Mouse (Mus musculus): ENCODE data around the gene Exosc7. TPM values are rescaled to one million over a fixed set of nuclear protein-coding genes. Genes with fewer than 3 reads are reported as not detected.

Exosc7 gene
- polyA plus RNA-seq, 1 experiment from 2014 or later, result 70.3 TPM

GRCm38 (mm10) chr9:123109188-123109587 lies 3.8 kb upstream of the Exosc7 start:
- peaks cover 18% of the 10 kb centered on the region for H3K36me3 ChIP-seq (replicated peaks)
- 0 out of 2 replicates have a peak overlapping the region, but pooled peaks have one; percentile 2 for H3K27ac ChIP-seq (replicated peaks)
- WGBS (ENCODE audit: insufficient replicate concordance), result 72% methylated on average over 7 of the region's 7 CpGs
- no peak overlapping the region for H3K4me3 ChIP-seq (replicated peaks)
- H3K9ac ChIP-seq, result no peak overlapping the region
- ATAC-seq (ENCODE audit: insufficient read depth), result no peak
- peaks cover 42% of the 10 kb centered on the region for H3K4me1 ChIP-seq (replicated peaks)
- H3K4me2 ChIP-seq, result no peak overlapping the region
- no peaks in the 10 kb centered on the region for H3K27me3 ChIP-seq
- no peaks in the 10 kb centered on the region for H3K9me3 ChIP-seq (replicated peaks)

GRCm38 (mm10) chr9:123111751-123112221 lies 1.2 kb upstream of the Exosc7 start:
- Histone ChIP-seq H3K4me3 (replicated peaks) (peak overlapping the region; percentile 98), H3K27ac (replicated peaks) (peak overlapping the region; percentile 91; the same call in 1 of the 2 replicates), H3K36me3 (replicated peaks) (peaks cover 19% of the 10 kb centered on the region; the same call in 1 of the 2 replicates), H3K27me3 (no peaks in the 10 kb centered on the region), H3K4me1 (replicated peaks) (peaks cover 48% of the 10 kb centered on the region), H3K4me2 (peak overlapping the region; percentile 94), H3K9me3 (replicated peaks) (no peaks in the 10 kb centered on the region), H3K9ac (peak overlapping the region; percentile 91; the same call in 1 of the 2 replicates)
- no peak for ATAC-seq (ENCODE audit: insufficient read depth)
- WGBS (ENCODE audit: insufficient replicate concordance), result 32% methylated on average over 8 of the region's 8 CpGs

GRCm38 (mm10) chr9:123113931-123114330 lies 916 bp downstream of the Exosc7 start:
- ATAC-seq (ENCODE audit: insufficient read depth), result no peak
- Histone ChIP-seq H3K4me1 (replicated peaks) (peaks cover 47% of the 10 kb centered on the region), H3K9me3 (replicated peaks) (no peaks in the 10 kb centered on the region), H3K4me2 (peak overlapping the region; percentile 94), H3K36me3 (replicated peaks) (peaks cover 21% of the 10 kb centered on the region), H3K9ac (peak overlapping the region; percentile 91), H3K27me3 (no peaks in the 10 kb centered on the region), H3K27ac (replicated peaks) (peak overlapping the region; percentile 91), H3K4me3 (replicated peaks) (peak overlapping the region; percentile 98)
- WGBS (ENCODE audit: insufficient replicate concordance), result 43% methylated on average over 6 of the region's 6 CpGs

- H3K4me1 ChIP-seq (replicated peaks), result peaks cover 32% of the 10 kb centered on the region
- 76% methylated on average over 1 of the region's 1 CpGs for WGBS (ENCODE audit: insufficient replicate concordance)
- no peaks in the 10 kb centered on the region for H3K9me3 ChIP-seq (replicated peaks)
- H3K9ac ChIP-seq, result no peak overlapping the region
- H3K27ac ChIP-seq (replicated peaks), result no peak overlapping the region
- H3K4me2 ChIP-seq, result no peak overlapping the region
- no peak for ATAC-seq (ENCODE audit: insufficient read depth)
- H3K4me3 ChIP-seq (replicated peaks), result no peak overlapping the region
- H3K27me3 ChIP-seq, result no peaks in the 10 kb centered on the region
- peaks cover 38% of the 10 kb centered on the region for H3K36me3 ChIP-seq (replicated peaks)
Observed at GRCm38 (mm10) chr9:123115566-123115965, 2.6 kb downstream of the Exosc7 start.

GRCm38 (mm10) chr9:123123017-123123416 lies 10.0 kb downstream of the Exosc7 start:
- Histone ChIP-seq H3K4me2 (no peak overlapping the region), H3K9me3 (replicated peaks) (no peaks in the 10 kb centered on the region), H3K9ac (no peak overlapping the region), H3K4me1 (replicated peaks) (peaks cover 28% of the 10 kb centered on the region), H3K27me3 (no peaks in the 10 kb centered on the region), H3K27ac (replicated peaks) (no peak overlapping the region), H3K4me3 (replicated peaks) (no peak overlapping the region), H3K36me3 (replicated peaks) (peaks cover 66% of the 10 kb centered on the region)
- WGBS (ENCODE audit: insufficient replicate concordance), result 77% methylated on average over 3 of the region's 3 CpGs
- ATAC-seq (ENCODE audit: insufficient read depth), result no peak

- H3K4me1 ChIP-seq (replicated peaks), result peaks cover 28% of the 10 kb centered on the region
- 62% methylated on average over 6 of the region's 6 CpGs for WGBS (ENCODE audit: insufficient replicate concordance)
- H3K4me3 ChIP-seq (replicated peaks), result no peak overlapping the region
- peak overlapping the region; percentile 75 for H3K27ac ChIP-seq (replicated peaks)
- H3K27me3 ChIP-seq, result no peaks in the 10 kb centered on the region
- no peak overlapping the region for H3K9ac ChIP-seq
- peak; percentile 86 for ATAC-seq (ENCODE audit: insufficient read depth)
- no peaks in the 10 kb centered on the region for H3K9me3 ChIP-seq (replicated peaks)
- peak overlapping the region; percentile 32 for H3K4me2 ChIP-seq
- peaks cover 72% of the 10 kb centered on the region for H3K36me3 ChIP-seq (replicated peaks)
Observed at GRCm38 (mm10) chr9:123123571-123124412, 10.8 kb downstream of the Exosc7 start.

- Histone ChIP-seq H3K9ac (no peak overlapping the region), H3K27me3 (no peaks in the 10 kb centered on the region), H3K4me2 (peak overlapping the region; percentile 32), H3K27ac (replicated peaks) (peak overlapping the region; percentile 75), H3K4me3 (replicated peaks) (no peak overlapping the region), H3K36me3 (replicated peaks) (peaks cover 72% of the 10 kb centered on the region), H3K4me1 (replicated peaks) (peaks cover 28% of the 10 kb centered on the region), H3K9me3 (replicated peaks) (no peaks in the 10 kb centered on the region)
- WGBS (ENCODE audit: insufficient replicate concordance), result 15% methylated on average over 2 of the region's 2 CpGs
- peak; percentile 69 for ATAC-seq (ENCODE audit: insufficient read depth)
Observed at GRCm38 (mm10) chr9:123124413-123124981, 11.5 kb downstream of the Exosc7 start.

GRCm38 (mm10) chr9:123127663-123128062 lies 14.6 kb downstream of the Exosc7 start:
- no peaks in the 10 kb centered on the region for H3K9me3 ChIP-seq (replicated peaks)
- H3K4me2 ChIP-seq, result no peak overlapping the region
- WGBS (ENCODE audit: insufficient replicate concordance), result 81% methylated on average over 6 of the region's 6 CpGs
- H3K27me3 ChIP-seq, result no peaks in the 10 kb centered on the region
- H3K27ac ChIP-seq (replicated peaks), result no peak overlapping the region
- no peak for ATAC-seq (ENCODE audit: insufficient read depth)
- peaks cover 28% of the 10 kb centered on the region for H3K4me1 ChIP-seq (replicated peaks)
- no peak overlapping the region for H3K9ac ChIP-seq
- H3K36me3 ChIP-seq (replicated peaks), result peaks cover 74% of the 10 kb centered on the region
- no peak overlapping the region for H3K4me3 ChIP-seq (replicated peaks)

GRCm38 (mm10) chr9:123132994-123133393 lies 20.0 kb downstream of the Exosc7 start:
- Histone ChIP-seq H3K4me2 (no peak overlapping the region), H3K27ac (replicated peaks) (no peak overlapping the region), H3K4me3 (replicated peaks) (no peak overlapping the region), H3K27me3 (no peaks in the 10 kb centered on the region), H3K9me3 (replicated peaks) (no peaks in the 10 kb centered on the region), H3K36me3 (replicated peaks) (peaks cover 98% of the 10 kb centered on the region), H3K4me1 (replicated peaks) (no peaks in the 10 kb centered on the region; the same call in 1 of the 2 replicates), H3K9ac (no peak overlapping the region)
- no peak for ATAC-seq (ENCODE audit: insufficient read depth)
- WGBS (ENCODE audit: insufficient replicate concordance), result 74% methylated on average over 3 of the region's 3 CpGs

- no peaks in the 10 kb centered on the region for H3K27me3 ChIP-seq
- no peak overlapping the region for H3K4me3 ChIP-seq (replicated peaks)
- H3K27ac ChIP-seq (replicated peaks), result no peak overlapping the region
- H3K4me2 ChIP-seq, result no peak overlapping the region
- ATAC-seq (ENCODE audit: insufficient read depth), result no peak
- no peak overlapping the region for H3K9ac ChIP-seq
- no peaks in the 10 kb centered on the region for H3K9me3 ChIP-seq (replicated peaks)
- H3K4me1 ChIP-seq (replicated peaks), result no peaks in the 10 kb centered on the region
- 75% methylated on average over 7 of the region's 7 CpGs for WGBS (ENCODE audit: insufficient replicate concordance)
- H3K36me3 ChIP-seq (replicated peaks), result peaks cover 76% of the 10 kb centered on the region
Observed at GRCm38 (mm10) chr9:123136953-123137682, 24.1 kb downstream of the Exosc7 start.
